Mouse (Mus musculus) erythroid progenitor cell, adult 5-6 weeks (primary cell): ENCODE measurements around the gene Cyp11a1. TPM values are rescaled to one million over a fixed set of nuclear protein-coding genes. Genes with fewer than 3 reads are reported as not detected.

ENCODE experiments used
- ATAC-seq: replicated peaks from 2 replicates; pipeline ENCODE4 v1.8.0; 2016; ENCODE audit warnings: moderate number of reproducible peaks, mild to moderate bottlenecking, moderate TSS enrichment, inconsistent platforms; ENCODE audit not compliant: poor library complexity, low FRiP score, severe bottlenecking
- total RNA-seq, 2 experiments: library from RNA; stranded (forward) in 1 of 2; stranded (reverse) in 1 of 2; fragments of 150-400 nt in 1 of 2; fragments of 186-747, 209-891 nt in 1 of 2; gene quantifications; 2 replicates each; pipeline versions ENCODE4 v1.2.3 to v1.2.4; 2015 to 2017; ENCODE audit warnings: low replicate concordance in 2 of 2

Cyp11a1 gene
- total RNA-seq, 2 experiments from 2014 or later, result 5.0 TPM; not detected in 1

- no peak for ATAC-seq
These were observed 34.8 kb upstream of the Cyp11a1 start for GRCm38 (mm10) chr9:57971413-57971812.

DNA sequence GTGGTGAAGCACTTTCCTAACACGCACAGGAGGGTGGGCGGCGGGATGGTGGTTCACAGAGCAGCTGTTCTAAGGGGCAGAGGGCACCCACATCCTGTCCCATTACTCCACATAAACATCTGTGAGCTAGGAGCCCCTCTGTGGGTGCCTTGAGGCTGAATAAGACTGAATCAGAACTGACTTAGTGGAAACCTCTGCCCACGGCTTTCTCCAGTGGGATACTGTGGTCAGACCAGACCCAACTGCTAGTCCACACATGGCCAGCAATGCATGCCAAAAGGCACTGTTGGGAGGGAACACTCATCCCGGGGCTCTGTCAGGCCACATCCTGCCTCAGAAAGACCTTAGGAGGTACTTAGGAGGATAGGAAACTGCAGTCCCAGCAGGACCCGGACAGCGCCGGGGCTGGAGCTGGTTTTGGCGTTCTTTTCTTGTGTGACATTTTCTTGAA is 34.0 kb upstream of the Cyp11a1 start:
- ATAC-seq, result no peak

DNA sequence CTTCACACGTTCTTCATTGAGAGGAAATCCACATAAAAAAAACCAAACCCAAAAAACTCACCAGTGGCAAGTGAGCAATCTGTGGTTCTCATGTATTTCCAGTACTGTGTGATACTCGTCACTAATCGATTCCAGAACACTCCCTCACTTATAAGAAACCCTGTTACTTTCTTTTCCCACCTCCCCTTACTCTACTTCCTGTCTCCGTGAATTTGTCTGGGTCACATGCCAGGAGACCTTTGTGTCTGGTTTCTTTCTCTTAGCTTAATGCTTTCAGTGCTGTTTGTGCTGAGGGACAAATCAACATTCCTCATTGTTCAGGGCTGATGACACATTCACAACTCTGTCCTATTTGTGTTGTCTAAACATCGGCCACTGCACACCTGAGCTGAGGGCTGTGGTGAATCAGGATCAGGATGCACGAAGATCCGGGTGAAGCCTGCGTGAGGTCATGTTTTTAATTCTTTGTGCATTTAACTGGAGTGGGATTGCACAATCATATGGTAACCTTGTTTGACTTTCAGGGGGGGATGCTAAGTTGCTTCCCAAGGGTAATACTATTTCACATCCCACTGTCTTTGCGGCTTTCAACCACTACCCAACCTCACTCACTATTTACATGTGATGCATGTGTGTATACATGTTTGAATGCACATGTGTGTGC is 33.3 kb upstream of the Cyp11a1 start:
- no peak for ATAC-seq

DNA sequence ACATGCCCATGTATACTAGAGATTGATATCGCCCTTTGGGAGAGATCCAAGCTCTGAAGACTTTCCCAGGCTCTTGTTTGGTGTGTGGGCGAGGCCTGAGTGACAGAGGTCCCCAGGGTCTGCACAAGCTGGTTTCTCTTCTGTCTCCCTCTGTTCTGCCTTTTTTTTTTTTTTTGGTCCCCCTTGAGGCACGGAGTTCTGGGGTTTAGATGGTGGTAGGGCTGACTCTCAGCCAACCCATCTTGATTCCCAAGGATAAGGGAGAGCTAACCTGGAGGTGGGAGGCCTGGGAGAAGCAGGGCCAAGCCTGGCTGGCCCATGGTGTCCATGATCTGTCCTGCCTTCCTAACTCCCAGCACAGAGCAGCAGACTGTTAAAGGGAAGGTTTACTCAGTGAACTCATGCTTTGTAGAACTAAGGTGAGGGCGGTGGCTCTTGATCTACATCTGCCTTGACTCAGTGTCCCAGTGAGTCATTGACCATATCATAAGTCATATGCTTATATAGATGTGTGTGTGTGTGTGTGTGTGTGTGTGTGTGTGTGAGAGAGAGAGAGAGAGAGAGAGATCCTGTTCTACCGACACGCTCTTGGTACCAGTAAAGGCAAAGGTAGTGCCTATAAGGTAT is 32.7 kb upstream of the Cyp11a1 start:
- no peak for ATAC-seq

DNA sequence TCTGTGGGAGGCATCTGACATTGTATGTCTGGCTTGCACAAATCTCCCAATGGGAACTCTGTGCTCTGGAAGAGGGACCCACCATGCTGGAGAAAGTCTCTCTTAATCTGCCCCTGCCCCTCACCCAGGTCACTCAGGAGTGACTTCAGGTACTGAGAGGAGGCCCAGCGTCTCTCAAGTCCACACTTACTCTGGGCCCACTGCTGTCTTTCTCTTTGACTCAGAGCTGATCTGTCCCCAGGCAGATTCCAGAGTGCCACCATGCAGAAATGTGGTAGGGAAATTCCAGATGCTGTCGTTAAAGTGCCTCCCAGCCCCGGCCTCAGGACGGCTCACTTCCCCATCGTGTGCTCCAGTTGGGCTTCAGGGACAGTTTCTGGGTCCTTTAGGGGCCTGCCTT is 32.0 kb upstream of the Cyp11a1 start:
- no peak for ATAC-seq

DNA sequence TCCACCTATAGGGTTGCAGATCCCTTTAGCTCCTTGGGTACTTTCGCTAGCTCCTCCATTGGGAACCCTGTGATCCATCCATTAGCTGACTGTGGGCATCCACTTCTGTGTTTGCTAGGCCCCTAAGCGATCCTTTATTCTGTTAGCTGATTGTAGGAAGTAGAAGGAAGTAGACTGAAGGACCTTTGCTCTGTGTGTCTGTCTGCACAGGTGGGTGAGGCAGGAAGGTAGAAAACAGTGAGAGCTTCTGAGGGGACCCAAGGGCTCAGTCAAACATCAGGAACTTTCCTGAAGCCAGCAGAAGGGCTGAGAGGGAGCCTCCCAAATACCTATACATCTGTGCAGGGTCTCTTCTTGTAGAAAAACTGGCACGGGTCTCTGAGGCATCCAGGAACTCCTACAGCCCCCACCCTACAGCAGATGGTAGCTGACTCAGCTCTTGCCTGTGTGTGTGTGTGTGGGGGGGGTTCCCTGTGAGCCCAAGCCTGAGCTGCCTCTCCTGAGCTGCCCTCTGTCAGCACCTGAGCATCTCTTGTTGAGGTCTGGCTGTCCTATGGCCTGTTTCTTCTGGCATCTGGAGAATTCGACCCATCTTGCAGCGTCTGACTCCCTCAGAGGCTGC is 30.9 kb upstream of the Cyp11a1 start:
- no peak for ATAC-seq

- no peak for ATAC-seq
These were observed 28.2 kb upstream of the Cyp11a1 start for GRCm38 (mm10) chr9:57978025-57978424.

DNA sequence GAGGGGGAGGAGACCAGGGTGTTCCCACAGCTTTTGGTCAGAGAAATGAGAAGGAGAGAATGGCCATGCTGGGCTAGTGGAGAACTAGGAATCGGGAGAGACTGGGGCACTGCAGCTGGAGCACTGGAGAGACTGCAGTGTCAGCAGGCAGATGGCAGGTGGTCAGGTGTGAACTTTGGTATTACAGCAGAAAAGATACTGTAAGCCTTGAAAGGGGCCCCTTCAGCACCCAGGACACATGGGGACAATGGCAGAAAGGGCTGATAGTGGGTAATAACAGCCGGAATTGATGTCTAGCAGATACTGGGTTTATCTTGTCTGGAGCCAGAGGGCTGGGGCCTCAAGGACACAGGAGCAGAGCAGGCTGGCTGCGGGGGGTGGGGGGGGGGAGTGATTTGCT is 27.4 kb upstream of the Cyp11a1 start:
- ATAC-seq, result no peak

DNA sequence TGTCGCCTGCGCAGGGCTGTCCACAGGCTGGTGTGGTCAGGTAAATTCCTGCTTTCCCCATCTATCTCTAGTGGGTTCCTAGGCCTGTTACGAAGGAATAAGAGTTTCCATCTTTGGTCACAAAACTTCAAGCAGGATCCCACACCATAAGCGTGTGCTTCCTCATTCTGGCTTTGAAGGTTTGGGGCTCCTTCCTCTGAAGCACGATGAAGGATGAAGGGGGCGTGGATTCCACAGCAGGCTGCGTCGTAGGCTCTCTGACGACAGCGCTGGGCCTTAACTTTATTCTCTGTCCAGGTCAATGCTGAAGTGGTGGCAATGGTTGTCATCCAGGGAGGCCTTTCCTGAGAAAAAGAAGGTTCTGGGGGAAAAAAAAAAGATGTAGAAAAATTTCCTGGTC is 25.6 kb upstream of the Cyp11a1 start:
- no peak for ATAC-seq

GRCm38 (mm10) chr9:57985304-57985703 is 20.9 kb upstream of the Cyp11a1 start:
- ATAC-seq, result no peak

DNA sequence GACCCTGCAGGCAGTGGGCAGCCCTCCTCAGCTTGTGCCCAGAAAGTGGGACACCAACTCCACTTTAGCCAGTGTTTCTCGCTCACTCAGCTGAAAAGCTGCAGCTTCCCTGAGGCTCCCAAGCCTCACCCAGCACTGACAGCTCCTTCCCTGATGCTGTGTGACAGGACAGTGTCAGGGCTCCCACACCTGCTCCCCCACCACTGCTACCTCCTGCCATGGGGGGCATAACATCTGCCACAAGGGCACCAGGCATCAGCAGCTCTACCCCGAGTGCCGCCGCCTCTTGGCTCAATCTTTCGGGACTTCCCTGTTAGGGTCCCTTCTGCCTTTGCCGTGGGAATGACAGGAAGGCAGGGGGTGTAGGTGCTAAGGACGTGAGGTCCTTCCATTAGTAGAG is 19.9 kb upstream of the Cyp11a1 start:
- ATAC-seq, result no peak

DNA sequence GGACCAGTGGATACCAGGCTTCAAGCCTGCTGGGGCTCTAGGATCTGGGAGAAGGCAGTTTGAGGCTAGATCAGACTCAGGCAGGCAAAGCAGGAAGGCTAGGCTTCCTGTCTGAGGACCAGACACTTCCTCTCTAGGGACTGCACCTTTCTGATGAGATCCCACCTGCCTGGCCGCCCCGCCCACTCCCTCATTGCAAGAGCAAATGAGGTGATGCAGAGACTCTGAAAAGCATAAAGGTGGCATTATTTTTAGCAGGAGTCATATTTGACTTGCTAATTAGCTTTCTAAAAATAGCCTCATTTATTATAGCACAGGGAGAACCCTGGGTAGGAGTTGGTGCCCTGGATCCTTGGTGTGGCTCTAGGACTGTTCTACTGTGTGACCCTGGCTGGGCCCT is 18.1 kb upstream of the Cyp11a1 start:
- no peak for ATAC-seq

GRCm38 (mm10) chr9:57989309-57989708 is 16.9 kb upstream of the Cyp11a1 start:
- ATAC-seq, result no peak

GRCm38 (mm10) chr9:57990438-57991110 is 15.6 kb upstream of the Cyp11a1 start:
- ATAC-seq, result 0 out of 2 replicates have a peak, but pooled peaks have one; percentile 32

DNA sequence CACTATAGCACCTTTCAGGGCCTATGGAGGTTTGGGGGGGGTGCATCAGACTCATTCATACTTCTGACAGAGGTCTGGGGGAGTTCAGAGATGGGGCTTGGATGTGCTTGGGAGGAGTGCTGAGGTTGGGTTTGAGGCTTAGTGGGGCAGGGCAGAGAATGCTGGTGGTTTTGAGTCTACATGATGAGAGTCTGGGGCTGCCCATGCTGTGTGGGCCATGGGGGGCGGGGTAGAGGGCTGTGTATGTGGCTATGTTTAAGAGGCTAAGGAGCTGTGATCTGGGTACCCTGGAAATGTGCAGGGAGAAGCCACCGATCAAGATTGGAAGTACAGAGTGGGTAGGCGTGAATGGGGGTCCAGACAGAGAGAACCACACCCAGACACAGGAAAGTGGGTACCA is 14.2 kb upstream of the Cyp11a1 start:
- ATAC-seq, result no peak

GRCm38 (mm10) chr9:57992781-57993591 is 13.2 kb upstream of the Cyp11a1 start:
- no peak for ATAC-seq

DNA sequence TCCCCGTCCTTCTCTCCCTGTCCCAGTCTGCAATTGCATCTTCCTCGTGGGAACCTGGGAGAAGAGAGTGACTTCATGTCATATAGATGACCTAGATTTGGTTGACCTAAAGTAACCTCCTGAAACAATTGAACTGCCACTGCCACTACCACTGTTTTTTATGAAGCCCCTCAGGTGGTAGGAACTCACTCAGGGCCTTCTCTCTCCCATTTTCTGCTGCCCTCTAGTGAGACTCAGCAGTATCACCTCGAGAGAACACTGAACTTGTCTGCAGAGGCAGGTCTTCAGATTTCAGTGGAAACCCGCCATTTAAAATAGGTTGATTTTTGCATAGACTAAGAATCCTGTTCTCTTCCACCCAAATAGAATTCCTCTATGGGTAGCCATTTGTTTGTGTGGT is 10.9 kb upstream of the Cyp11a1 start:
- no peak for ATAC-seq

DNA sequence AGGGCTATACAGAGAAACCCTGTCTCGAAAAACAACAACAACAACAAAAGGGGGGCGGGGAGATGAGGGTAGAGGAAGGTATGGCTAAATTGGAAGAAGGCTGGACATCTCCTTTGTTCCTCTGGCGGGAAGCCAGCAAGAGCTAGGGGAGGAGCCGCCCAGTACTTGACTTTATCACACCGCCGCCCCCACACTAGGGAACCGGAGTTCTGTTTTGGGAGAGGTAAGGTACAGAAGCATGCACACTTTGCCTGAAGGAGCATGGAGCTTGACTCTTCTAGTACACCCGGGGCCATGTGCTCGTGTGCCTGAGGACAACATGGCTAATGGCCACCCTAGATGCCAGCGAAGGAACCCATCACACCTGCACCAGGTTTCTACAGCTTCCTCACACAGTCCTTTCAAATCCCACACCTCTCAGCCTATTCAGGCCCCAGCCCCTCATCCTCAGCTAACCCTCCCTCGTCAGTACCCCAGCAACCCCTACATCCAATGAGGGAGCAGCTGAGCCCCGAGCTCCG is 8.6 kb upstream of the Cyp11a1 start:
- no peak for ATAC-seq

- peak; percentile 59; the same call in 1 of the 2 replicates for ATAC-seq
These were observed 8.1 kb upstream of the Cyp11a1 start for GRCm38 (mm10) chr9:57998032-57998659.
